Mouse (Mus musculus): ENCODE results near the gene Tenm2.

Tenm2 gene

DNA sequence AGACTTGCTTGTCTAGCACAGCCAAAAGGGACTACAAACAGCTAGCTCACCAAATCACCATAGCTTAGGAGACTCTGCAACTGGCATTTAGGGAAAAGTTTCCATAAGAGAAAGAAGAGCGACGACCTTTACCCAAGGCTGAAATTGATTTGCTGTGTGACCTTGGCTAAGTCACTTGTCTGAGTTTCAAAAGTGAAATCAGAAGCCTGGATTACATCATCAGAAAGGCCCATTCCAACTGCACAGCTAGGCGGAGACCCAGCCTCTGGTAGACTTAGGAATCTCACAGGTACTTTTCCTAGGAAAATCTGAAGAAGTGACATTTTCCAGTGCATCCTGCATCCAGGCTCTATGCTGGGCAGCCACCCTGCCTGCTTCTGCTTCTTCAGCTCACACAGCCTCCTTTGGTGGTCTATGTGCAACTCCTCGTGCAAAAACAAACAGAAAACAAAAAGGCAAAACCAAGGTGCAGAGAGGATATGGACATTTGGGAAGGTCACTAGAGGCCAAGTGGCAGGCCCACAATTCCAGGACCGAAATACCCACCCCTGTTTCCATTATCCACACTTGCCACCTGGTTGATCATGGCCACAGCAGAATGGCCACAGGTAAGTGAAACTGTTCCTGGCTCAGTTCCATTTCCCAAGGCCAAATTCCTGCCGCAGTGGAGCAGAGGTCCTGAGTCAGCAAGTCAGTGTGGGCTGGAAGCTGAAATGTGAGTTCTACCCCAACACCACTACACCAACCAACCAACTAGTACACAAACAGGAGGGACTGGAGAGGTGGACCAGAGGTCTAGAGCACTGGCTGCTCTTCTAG, 1260.9 kb downstream of the Tenm2 start:
- DNase-seq, result peak in 1 of 2 experiments; percentile 51

DNA sequence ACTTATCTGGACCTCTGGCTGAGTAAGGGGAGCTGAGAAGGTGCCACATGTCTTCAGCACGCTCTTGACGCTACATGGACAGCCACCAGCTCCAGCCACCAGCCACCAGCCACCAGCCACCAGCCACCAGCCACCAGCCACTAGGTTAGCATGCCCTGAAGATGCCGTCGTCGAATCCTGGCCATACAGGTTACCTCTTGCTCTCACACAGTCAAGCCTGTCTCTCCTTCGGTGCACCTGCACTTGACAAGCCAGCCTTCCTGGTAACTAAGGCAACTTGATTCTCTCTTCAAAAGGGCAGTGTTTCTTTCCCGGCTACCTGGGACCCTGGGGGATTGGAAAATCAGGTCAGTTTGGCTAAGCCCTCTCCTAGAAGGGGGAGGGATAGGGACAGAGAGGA, 1262.6 kb downstream of the Tenm2 start:
- no peak for DNase-seq

DNA sequence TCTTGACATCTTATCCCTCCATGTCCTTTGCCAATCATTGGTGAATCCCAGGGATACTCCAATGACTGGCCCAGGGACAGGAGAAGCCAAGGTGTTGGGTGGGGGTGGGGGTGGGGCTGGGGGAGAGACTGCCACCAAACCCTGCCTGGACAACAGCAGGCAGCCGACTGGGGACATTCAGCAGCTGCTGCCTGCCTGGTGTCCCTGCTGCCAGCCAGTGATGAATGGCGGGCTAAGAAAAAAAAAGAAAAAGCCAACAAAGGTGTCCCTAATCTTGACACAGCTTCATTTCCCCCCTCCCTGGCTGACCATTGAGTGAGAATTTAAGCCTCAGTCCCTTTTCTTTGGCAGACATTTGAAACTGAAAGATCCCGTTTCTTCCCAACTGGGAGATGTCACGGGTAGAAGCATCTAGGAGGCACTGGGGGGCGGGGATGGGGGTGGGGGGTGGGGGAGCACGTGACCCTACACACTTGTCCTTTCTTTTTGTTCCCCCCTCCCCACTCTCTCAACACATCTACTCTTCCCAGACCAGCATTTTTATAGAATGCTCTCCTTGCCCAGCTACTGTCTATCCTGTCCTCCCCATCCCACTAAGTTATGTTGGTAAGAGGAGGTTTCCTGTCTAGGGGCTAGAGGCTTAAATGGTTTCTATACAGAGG, 1263.4 kb downstream of the Tenm2 start:
- DNase-seq, result no peak

DNA sequence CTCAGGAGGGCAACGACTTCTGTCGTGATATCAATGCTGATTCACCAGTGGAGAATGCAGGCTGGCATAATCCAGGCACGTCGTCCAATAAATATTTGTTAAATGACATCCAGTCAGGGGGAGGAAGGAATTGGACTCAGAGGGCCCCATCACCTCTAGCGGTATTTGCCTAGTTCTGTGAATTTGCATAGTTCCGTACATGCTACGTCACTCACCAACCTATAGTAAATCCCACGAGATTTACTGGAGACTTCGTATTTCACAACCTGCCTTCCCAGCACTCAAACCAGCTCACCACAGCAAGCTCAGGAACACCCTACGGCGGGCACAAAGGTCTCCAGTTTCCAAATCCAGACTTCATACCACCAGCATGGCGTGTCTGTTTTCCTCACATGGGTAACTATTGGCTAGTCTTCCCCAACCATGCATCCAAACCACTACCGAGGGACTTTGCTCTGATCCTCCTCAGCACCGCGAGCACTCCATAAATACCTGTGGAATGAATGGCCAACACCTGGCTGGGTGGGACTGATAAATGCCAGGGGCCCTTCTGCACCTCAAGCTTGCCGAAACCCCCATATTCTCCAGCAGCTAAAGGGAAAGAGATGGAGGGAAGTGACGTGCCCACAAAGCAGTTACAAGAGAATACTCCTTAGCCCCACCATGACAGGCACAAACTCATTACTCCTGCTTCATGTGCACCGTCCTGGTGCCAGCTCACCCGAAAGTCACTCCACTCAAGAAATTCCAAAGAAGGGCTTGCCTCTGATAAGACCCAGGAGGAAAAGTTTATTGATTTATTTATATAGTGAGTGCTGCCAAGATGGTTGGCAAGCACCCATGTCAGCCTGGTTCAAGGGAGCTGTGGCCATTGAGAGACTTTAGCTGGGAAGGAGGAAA, 1264.7 kb downstream of the Tenm2 start:
- DNase-seq, result peak; percentile 84 to 87

DNA sequence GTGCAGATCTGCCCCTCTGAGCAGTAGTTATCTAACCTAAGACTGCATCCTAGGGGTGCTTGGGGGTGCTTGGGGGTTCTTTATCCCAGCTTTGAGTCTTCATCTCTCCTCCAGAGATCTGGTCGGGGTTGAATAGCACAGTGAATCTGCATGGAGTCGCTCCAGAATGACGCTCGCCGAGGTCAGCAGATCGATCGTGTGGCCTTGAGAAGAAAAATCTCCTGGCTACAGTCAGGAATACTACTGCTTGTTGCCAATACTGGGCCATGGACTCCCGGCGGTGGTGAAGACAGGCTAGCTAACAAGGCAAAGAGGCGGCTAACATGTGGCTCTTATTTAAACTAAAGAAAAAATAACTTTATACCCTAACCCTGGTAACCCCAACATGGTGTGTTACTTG, 1267.5 kb downstream of the Tenm2 start:
- no peak for DNase-seq

DNA sequence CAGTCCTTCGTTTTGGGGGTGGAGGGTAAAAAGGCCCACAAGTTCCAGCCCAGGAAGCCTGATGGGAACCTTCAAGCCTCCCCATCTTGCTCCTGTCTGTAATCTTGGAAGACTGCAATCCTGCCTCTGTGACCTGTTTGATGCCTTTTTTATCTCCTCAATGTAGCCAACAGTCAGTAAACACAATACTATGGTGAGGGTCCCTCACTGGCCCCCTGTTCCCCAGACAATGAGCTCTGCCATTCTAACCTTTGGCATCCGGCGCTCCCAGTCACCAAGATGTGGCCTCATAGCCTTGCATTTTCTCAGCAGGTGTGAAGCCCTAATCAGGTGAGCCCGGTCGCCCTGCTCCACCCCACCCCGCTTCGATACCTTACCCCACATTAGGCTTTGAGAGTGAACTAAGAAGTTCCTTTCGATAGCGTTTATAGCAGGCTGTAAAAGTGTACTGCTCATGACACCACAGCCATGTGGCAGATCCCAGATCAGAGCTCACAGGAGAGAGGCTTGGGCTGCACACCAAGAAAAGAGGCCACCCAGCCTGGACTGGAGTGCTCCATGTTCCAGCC, 1271.7 kb downstream of the Tenm2 start:
- no peak for DNase-seq

DNA sequence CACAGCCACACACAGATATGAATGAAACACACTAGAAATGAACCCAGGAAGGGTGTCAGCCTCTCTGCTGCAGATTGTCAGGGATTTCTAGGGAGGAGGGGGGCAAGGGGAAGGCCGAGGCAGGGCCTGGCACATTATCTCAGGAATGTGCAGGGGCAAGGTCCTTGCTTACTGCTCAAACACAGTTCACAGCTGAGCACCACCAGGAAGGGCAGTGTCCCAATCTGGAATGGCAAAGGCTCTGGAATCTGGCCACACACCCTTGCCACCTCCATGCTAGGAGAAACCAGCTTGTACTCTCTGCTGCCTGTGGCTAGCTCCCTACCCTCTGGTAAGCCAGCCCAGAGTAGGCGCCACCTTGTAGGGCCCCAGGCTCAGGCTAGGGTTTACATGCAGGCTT, 1272.2 kb downstream of the Tenm2 start:
- peak; percentile 68 to 69 for DNase-seq

DNA sequence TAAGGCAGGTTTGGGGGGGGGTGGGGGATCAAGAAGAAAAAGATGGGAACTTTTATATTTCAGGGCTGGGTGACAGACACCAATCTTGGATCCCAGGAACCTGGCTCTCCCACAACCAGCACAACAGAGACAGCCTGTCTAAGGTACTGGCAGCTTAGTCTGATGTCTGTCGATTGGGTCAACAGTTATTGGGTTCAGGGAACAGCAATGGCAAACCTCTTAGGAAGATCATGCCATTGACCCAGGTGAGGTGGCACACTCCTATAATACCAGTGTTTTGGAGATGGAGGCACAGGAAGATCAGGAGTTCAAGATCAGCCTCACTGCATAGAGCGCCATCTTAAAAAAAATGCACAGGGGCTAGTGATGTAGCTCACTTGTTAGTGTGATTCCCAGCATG, 1273.3 kb downstream of the Tenm2 start:
- no peak for DNase-seq

DNA sequence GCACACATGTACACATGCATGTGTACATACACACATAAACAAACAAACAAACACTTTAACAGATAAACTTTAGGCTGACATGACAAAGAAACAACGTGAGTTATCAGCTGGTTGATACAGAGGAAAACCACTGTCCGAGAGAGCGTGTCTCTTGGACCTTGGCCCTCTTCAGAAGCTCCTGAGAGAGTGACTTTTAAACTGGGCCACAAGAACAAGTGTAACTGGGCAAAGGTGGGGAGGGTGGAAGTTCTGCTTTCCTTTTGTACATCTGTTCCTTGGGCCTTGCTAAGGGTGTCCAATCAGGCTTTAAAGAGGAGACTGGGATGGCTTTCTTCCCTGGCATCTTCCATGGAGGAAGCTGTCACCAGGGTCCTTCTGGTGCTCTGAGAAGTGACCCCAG, 1276.5 kb downstream of the Tenm2 start:
- no peak for DNase-seq
